Mouse (Mus musculus) kidney, postnatal 0 days (tissue): ENCODE data around the gene Clk3. TPM values are rescaled to one million over a fixed set of nuclear protein-coding genes. Genes with fewer than 3 reads are reported as not detected.
A peak's percentile ranks its signal among the peaks of the same experiment; 100 is the strongest.

ENCODE experiments used
- ATAC-seq: fragments of 200-750 bp; cut with Nextera tagmentation; replicated peaks from 2 replicates; pipeline ENCODE4 v1.8.0; 2017; ENCODE audit warnings: low read depth, moderate number of reproducible peaks, moderate TSS enrichment, moderate library complexity; ENCODE audit not compliant: low FRiP score
- DNase-seq: peaks from one replicate; pipeline ENCODE4 v3.0.0-alpha.2; 2016; ENCODE audit warnings: low spot score
- H3K27ac ChIP-seq: fragments of 300-500 bp; sonication (generic); 2 replicates; pipeline ENCODE4 v1.5.1; 2014; ENCODE audit warnings: mild to moderate bottlenecking
- H3K27me3 ChIP-seq: fragments of 300-500 bp; sonication (generic); 2 replicates; pipeline ENCODE4 v1.6.1; 2014; ENCODE audit warnings: low read length, mixed read lengths; ENCODE audit not compliant: insufficient read depth
- H3K36me3 ChIP-seq: fragments of 300-500 bp; sonication (generic); 2 replicates; pipeline ENCODE4 v1.6.1; 2014; ENCODE audit warnings: low read length, mixed read lengths; ENCODE audit not compliant: insufficient read depth
- H3K4me1 ChIP-seq: fragments of 300-500 bp; sonication (generic); replicated peaks from 2 replicates; pipeline ENCODE4 v1.6.1; 2014; ENCODE audit warnings: antibody characterized with exemption, low read length, mixed read lengths; ENCODE audit not compliant: insufficient read depth
- H3K4me2 ChIP-seq: fragments of 300-500 bp; sonication (generic); 2 replicates; pipeline ENCODE4 v1.6.1; 2014; ENCODE audit warnings: mild to moderate bottlenecking, low read length, moderate library complexity, mixed read lengths
- H3K4me3 ChIP-seq: fragments of 300-500 bp; sonication (generic); replicated peaks from 2 replicates; pipeline ENCODE4 v1.5.1; 2014; ENCODE audit warnings: low read depth, low read length
- H3K9ac ChIP-seq: fragments of 300-500 bp; sonication (generic); 2 replicates; pipeline ENCODE4 v1.6.1; 2014; ENCODE audit warnings: low read depth, low read length
- H3K9me3 ChIP-seq: fragments of 300-500 bp; sonication (generic); replicated peaks from 2 replicates; pipeline ENCODE4 v1.6.1; 2016; ENCODE audit warnings: low read length, inconsistent platforms, mixed read lengths
- CTCF ChIP-seq: IDR thresholded peaks from 2 replicates; pipeline ENCODE4 v1.5.1; 2016; ENCODE audit warnings: antibody characterized with exemption, low read depth, mild to moderate bottlenecking, moderate library complexity
- WGBS: fragments of 180-500 bp; shearing (Covaris S2); extraction: QIAGEN DNeasy Blood & Tissue Kit; methylation state at CpG from one replicate; pipeline ENCODE4 v1.1.7; 2014; 5-methylcytosine and 5-hydroxymethylcytosine counted together
- polyA plus RNA-seq: library from polyadenylated mRNA; unstranded; fragments of >200 nt; fragmentation: Nextera tagmentation; extraction: Ambion mirVana; gene quantifications from 2 replicates; pipeline ENCODE4 v1.2.1, GENCODE M21; 2015

Clk3 gene
- polyA plus RNA-seq, 1 experiment from 2014 or later: 51.7 TPM

DNA sequence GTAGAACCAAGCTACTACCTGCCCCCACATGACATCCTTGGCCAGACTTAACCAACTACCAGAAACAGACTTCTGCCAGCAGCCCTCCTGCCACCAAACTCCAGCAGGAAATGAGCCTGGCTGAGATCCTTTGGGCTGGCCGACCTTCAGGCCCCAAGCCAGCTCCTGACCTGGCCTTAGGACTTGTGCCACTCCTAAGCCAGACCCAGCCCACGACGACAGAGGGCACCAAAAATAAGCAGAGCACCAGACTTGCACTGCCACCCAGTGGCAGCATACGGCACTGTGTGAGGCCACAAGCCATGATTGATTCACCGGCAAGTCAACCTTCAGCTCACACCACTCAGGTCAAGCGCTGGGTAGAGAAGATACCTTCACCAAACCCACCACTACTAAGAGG lies 6.4 kb downstream of the Clk3 start:
- peaks cover 54% of the 10 kb centered on the region for H3K36me3 ChIP-seq
- WGBS: 28% methylated on average over 6 of the region's 6 CpGs

DNA sequence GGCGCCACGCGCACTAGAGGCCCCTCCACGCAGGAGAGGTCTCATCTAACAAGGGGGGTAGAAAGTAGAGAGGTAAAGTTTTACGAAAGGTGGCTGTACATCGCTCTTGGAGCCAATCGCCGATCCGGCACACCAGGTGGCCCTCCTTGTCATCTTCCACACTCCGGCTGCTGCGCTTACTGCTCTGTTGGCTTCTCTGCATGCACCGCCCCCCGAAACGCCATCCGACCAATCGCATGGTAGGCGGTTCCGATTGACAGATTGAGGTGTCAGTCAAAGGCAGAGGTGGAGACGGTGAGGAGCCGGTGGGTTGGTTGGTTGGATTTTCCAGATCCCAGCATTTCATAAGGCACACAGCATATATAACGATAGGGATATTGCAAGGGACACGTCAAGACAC lies 7.1 kb downstream of the Clk3 start:
- peaks cover 13% of the 10 kb centered on the region for H3K4me1 ChIP-seq
- no peak for ATAC-seq
- H3K27me3 ChIP-seq: no peaks in the 10 kb centered on the region
- H3K9me3 ChIP-seq: no peaks in the 10 kb centered on the region
- H3K4me3 ChIP-seq: no peak overlapping the region
- DNase-seq: no peak
- TF ChIP-seq CTCF: no peak
- H3K27ac ChIP-seq: no peak overlapping the region
- H3K36me3 ChIP-seq: peaks cover 61% of the 10 kb centered on the region
- no peak overlapping the region for H3K9ac ChIP-seq
- WGBS: 92% methylated on average over 22 of the region's 22 CpGs
- no peak overlapping the region for H3K4me2 ChIP-seq

More for the DNA sequence above, 6.4 kb downstream of the Clk3 start:
- Histone ChIP-seq H3K4me1 (peaks cover 16% of the 10 kb centered on the region), H3K4me3 (no peak overlapping the region), H3K9me3 (no peaks in the 10 kb centered on the region), H3K27me3 (no peaks in the 10 kb centered on the region), H3K27ac (no peak overlapping the region), H3K9ac (no peak overlapping the region), H3K4me2 (no peak overlapping the region)
- TF ChIP-seq CTCF: peak; percentile 86
- DNase-seq: peak; percentile 74
- ATAC-seq: peak; percentile 57

DNA sequence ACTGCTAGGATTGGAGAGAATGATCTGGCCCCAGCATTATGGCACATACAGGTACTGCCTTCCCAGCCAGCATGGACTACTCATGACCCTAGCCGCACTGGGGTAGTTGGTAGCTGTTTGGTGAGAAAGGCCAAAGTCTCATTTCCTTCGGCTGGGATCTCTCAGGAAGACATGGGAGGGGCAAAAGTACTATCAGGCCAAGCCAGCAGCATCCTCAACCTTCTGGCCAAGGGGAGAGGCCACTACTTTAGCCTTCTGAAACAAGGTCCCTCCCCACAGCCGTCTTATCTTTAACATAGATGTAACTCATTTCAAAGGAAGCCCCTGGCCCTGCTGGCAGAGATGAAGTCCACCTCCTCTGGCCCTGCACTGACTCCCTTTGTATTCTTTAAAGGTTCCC lies 8.1 kb downstream of the Clk3 start:
- no peak for ATAC-seq
- DNase-seq: no peak
- Histone ChIP-seq H3K4me3 (no peak overlapping the region), H3K27ac (no peak overlapping the region), H3K27me3 (no peaks in the 10 kb centered on the region), H3K9me3 (no peaks in the 10 kb centered on the region), H3K9ac (no peak overlapping the region), H3K4me2 (no peak overlapping the region), H3K4me1 (peaks cover 4% of the 10 kb centered on the region; the same call in 1 of the 2 replicates), H3K36me3 (peaks cover 71% of the 10 kb centered on the region)
- 78% methylated on average over 3 of the region's 3 CpGs for WGBS
- no peak for TF ChIP-seq CTCF

DNA sequence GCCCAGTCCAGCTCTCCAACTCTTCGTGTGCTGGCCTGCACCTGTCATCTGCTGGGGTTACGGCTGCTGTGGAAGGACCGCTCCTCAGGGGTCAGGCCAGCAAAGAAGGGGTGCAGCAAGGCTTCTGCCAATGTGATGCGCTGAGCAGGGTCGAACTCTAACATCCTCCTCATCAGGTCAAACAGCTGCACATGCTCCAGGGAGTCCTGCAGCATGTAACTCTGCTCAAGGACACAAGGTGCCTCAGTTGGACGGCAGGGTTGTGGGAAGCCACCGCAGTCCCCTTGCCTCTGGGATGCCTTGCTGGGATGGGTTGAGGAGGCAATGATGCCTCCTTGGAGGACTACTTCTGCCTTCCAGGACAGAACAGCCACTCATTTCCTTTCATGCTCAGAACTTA lies 14.8 kb downstream of the Clk3 start:
- Histone ChIP-seq H3K36me3 (peaks cover 97% of the 10 kb centered on the region), H3K4me2 (no peak overlapping the region), H3K27ac (no peak overlapping the region), H3K4me3 (no peak overlapping the region), H3K9ac (no peak overlapping the region), H3K9me3 (no peaks in the 10 kb centered on the region), H3K4me1 (no peaks in the 10 kb centered on the region), H3K27me3 (no peaks in the 10 kb centered on the region)
- DNase-seq (no peak), ATAC-seq (no peak)
- TF ChIP-seq CTCF: no peak
- WGBS: 84% methylated on average over 7 of the region's 7 CpGs

DNA sequence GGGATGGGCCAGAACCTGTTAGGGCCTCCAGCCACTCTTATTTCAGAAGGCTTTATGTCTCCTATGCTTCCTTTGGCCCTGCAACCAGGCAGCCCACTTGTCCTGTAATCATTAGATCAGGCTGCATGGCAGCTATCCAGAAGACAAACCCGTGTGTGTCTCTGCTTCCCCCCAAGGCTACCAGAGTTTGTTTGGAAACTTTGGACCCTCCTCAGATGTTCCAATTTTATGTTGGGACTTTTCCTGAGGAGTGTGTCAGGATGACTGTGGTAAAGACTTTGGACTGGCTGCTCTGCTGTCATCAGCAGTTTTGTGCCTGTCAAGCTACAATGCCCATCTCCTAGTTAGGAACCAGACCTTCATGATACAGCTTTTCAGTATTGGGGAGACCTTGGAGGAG lies 16.8 kb downstream of the Clk3 start:
- no peak for TF ChIP-seq CTCF
- H3K4me3 ChIP-seq: no peak overlapping the region
- H3K36me3 ChIP-seq: peaks cover 87% of the 10 kb centered on the region
- no peak overlapping the region for H3K4me2 ChIP-seq
- no peak overlapping the region for H3K9ac ChIP-seq
- no peaks in the 10 kb centered on the region for H3K27me3 ChIP-seq
- no peaks in the 10 kb centered on the region for H3K4me1 ChIP-seq
- ATAC-seq (peak; percentile 71), DNase-seq (no peak)
- peak overlapping the region; percentile 8 for H3K27ac ChIP-seq
- no peaks in the 10 kb centered on the region for H3K9me3 ChIP-seq
- WGBS: 58% methylated on average over 1 of the region's 1 CpGs

DNA sequence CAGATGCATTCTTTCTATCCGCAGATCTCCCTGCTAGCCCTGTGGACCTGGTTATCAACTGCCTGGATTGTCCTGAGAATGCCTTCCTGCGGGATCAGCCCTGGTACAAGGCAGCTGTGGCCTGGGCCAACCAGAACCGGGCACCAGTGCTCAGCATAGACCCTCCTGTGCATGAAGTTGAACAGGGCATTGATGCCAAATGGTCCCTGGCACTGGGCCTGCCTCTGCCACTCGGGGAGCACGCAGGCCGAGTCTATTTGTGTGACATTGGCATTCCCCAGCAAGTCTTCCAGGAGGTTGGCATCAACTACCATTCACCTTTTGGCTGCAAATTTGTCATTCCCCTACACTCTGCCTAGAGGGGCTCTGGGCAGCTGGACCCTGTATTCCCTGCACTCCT lies 17.5 kb downstream of the Clk3 start:
- TF ChIP-seq CTCF: no peak
- peaks cover 80% of the 10 kb centered on the region for H3K36me3 ChIP-seq
- H3K4me3 ChIP-seq: no peak overlapping the region
- H3K27me3 ChIP-seq: no peaks in the 10 kb centered on the region
- WGBS: 87% methylated on average over 6 of the region's 6 CpGs
- H3K27ac ChIP-seq: peak overlapping the region; percentile 15; the same call in 1 of the 2 replicates
- DNase-seq (no peak), ATAC-seq (no peak)
- no peak overlapping the region for H3K4me2 ChIP-seq
- H3K9me3 ChIP-seq: no peaks in the 10 kb centered on the region
- no peaks in the 10 kb centered on the region for H3K4me1 ChIP-seq
- H3K9ac ChIP-seq: no peak overlapping the region

DNA sequence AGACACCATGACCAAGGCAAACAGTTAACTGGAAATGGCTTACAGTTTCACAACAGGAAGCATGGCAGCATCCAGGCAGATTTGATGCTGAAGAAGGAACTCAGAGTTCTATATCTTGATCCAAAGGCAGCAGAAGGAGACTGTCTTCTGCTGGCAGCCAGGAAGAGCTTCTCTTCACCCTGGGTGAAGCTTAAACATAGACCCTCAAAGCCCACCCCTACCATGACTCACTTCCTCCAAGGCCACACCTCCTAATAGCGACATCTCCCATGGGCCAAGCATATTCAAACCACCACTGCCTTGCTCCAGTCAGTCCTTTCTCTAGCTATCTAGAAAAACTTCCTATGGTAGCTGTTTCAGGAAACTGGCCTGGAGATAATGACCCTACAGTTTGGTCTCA lies 18.6 kb downstream of the Clk3 start:
- 61% methylated on average over 1 of the region's 1 CpGs for WGBS
- H3K4me1 ChIP-seq: no peaks in the 10 kb centered on the region
- no peak for TF ChIP-seq CTCF
- no peaks in the 10 kb centered on the region for H3K9me3 ChIP-seq
- H3K4me2 ChIP-seq: no peak overlapping the region
- no peak overlapping the region for H3K27ac ChIP-seq
- ATAC-seq (no peak), DNase-seq (no peak)
- H3K9ac ChIP-seq: no peak overlapping the region
- H3K36me3 ChIP-seq: peaks cover 78% of the 10 kb centered on the region
- no peak overlapping the region for H3K4me3 ChIP-seq
- H3K27me3 ChIP-seq: no peaks in the 10 kb centered on the region
